Mouse (Mus musculus): ENCODE measurements around the gene A4galt.
"Not testable (repeated sequence)": the region's sequence is repeated elsewhere in the genome, so short reads cannot be mapped to it uniquely, and the experiment has no call there.

A4galt gene

GRCm38 (mm10) chr15:83268428-83268827 lies 16.9 kb upstream of the A4galt start:
- not testable (repeated sequence) for DNase-seq (ENCODE audit: low spot score in 2 of 2)

- no peak for DNase-seq (ENCODE audit: low spot score in 2 of 2)
Measured at GRCm38 (mm10) chr15:83265269-83265668, 13.7 kb upstream of the A4galt start.

DNA sequence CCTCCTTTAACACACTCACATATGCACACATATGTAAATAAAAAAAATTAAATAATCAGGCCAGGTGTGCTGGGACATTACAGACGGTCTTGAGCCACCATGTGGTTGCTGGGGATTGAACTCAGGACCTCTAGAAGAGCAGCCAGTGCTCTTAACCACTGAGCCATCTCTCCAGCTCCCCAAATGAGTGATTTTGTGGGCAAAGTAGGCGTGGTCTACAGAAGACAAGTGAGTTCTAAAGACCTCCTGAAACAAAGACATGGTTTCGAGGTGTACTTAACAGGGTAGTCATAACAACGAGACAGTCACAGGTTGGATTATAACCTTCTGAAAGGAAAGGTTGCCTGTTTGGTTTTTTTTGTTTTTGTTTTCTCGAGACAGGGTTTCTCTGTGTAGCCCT lies 11.8 kb upstream of the A4galt start:
- no peak for DNase-seq (ENCODE audit: low spot score in 2 of 2)

- no peak for DNase-seq (ENCODE audit: low spot score in 2 of 2)
Measured at GRCm38 (mm10) chr15:83257906-83258305, 6.3 kb upstream of the A4galt start.

DNA sequence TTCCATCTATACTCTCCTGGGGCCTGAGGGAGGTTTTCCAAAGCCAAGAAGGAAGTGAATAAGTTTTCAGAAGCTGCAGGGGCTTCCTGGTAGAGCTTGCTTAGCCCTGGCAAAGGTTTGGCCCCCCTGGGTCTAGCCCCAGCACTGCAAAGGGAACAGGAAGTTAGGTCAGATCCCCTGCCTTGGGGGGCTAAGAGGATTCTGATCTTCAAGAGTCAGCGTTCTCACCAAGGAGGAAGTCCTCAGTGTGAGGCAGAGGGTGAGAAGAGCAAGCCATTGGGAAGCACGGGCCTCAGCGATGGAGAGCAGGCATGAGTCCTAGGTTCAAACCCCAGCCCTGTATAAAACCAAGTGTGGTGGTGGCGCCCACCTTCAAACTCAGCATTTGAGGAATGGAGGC lies 4.9 kb upstream of the A4galt start:
- no peak for DNase-seq (ENCODE audit: low spot score in 2 of 2)

- DNase-seq (ENCODE audit: low spot score in 2 of 2) = no peak
Measured at GRCm38 (mm10) chr15:83255944-83256343, 4.4 kb upstream of the A4galt start.

DNA sequence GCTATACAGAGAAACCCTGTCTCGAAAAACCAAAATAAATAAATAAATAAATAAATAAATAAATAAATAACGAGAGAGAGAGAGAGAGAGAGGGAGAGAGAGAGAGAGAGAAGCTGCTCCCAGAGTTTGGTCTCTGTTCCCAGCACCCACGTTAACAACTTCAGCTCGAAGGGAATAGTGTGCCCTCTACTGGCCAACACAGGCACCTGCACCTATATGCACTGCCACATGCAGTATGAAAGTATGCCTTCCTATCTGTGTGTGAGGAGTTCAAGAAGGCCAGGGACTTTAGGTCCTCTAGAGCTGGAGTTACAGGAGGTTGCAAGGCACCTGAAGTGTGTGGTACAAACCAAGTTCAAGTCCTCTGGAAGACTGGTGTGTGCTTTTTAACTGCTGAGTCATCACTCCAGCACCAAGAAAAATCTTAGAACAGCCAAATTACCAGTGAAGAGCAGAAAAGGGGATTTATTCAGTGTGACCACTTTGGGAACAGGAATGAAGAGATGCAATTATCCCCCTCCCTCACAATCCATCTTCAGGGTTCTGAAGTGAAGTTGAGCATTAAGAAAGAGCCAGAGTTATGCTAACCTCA lies 3.7 kb upstream of the A4galt start:
- DNase-seq (ENCODE audit: low spot score in 2 of 2) = no peak

GRCm38 (mm10) chr15:83254372-83255070 lies 2.9 kb upstream of the A4galt start:
- DNase-seq (ENCODE audit: low spot score in 2 of 2) = no peak

DNA sequence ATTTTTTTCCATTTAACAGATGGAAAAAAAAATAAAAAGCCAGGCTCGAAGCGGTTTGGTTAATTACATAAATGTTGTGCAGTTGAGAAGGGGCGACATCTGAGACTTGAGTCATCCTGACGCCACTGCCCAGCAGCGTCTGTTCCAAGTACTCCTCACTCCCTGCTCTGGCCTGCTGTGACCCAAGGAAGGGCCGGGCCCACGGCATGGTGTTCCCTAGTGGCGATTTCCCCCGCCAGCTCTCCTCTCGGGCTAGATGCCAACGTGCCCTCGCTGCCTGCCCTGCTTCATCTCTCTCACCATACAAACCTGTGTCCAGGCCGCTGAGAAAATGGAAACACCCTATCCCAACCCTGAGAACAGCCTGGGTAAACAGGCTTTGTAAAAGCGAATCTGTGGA lies 486 bp upstream of the A4galt start:
- no peak for DNase-seq (ENCODE audit: low spot score in 2 of 2)

DNA sequence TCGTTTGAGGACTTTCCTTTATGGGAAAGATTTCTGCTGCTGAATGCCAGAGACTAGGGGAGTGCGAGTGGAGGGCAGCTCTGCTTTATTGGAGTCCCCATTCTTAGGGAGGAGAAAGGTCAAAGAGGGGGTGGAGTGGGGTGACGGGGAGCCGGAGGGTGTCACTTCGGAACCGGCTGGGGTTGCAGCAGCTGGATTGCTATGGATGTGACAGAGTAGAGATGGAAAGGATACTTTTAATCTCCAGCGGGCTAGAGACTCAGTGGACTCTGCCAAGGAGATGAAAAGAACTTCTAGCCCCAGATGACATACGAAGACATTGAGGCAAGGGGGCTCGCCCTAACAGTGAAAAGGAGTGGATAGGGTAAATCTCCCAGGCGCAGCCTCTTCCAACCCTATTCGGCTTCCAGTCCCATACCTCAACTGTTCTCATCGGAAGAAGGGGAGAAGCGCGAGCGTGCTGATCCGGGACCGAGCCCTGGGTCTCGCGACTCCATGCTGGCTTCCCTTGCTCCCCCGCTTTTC lies 861 bp downstream of the A4galt start:
- DNase-seq (ENCODE audit: low spot score in 2 of 2) = no peak

DNA sequence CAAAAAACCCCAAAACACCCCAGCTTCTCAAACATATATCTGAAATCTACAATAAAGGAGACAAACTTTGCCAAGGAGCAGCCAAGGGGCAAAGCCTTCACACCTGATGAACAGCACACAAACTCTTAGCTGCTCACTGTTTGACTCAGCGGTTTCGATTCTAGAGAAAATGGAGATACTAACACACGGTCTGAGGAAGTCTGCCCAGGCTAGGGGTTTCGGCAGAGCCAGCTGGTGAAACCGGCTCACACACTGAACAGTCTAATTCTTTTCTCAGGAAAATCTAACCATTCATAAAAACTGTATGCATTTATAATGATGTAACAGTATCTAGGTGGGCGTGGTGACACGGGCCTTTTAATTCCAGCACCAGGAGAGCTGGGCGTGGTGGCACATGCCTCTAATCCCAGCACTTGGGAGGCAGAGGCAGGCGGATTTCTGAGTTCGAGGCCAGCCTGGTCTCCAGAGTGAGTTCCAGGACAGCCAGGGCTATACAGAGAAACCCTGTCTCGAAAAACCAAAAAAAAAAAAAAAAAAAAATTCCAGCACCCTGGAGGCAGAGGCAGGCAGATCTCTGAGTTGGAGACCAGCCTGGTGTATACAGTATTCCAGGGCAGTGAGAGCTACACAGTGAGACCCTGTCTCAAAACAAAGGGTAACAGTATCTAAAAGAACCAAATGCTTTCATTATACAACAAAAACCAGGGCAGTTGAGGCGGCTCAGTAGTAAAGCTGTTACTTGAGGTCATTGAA lies 1.9 kb downstream of the A4galt start:
- no peak for DNase-seq (ENCODE audit: low spot score in 2 of 2)

GRCm38 (mm10) chr15:83248236-83248844 lies 3.2 kb downstream of the A4galt start:
- no peak for DNase-seq (ENCODE audit: low spot score in 2 of 2)

- DNase-seq (ENCODE audit: low spot score in 2 of 2) = no peak
Measured at GRCm38 (mm10) chr15:83244371-83244770, 7.2 kb downstream of the A4galt start.

DNA sequence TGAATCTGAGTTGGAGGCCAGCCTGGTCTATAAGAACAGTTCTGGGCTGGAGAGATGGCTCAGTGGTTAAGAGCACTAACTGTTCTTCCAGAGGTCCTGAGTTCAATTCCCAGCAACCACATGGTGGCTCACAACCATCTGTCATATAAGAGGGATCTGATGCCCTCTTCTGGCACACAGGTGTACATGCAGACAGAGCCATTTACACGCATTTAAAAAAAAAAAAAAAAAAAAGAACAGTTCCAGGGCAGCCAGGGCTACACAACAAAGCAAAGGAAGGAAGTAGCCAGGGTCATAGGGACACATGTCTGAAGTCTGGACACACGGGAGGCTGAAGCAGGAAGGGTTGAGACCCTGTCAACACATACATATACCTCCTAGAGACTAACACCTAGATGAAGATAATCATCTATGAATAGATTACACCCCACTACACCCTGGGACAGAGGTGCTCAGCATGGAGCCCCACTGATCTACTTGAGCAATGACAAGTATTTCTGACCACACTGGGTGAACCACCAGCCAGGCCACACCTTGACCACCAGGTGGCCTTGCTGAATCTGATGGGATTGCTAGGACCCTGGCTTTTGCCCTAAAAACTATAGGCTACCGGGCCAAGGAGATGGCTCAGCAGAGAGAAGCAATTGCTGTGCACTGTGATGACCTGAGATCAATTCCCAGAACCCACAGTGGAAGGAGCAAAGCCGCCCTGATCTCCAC lies 9.5 kb downstream of the A4galt start:
- no peak for DNase-seq (ENCODE audit: low spot score in 2 of 2)

GRCm38 (mm10) chr15:83241497-83241896 lies 10.1 kb downstream of the A4galt start:
- DNase-seq (ENCODE audit: low spot score in 2 of 2) = no peak

DNA sequence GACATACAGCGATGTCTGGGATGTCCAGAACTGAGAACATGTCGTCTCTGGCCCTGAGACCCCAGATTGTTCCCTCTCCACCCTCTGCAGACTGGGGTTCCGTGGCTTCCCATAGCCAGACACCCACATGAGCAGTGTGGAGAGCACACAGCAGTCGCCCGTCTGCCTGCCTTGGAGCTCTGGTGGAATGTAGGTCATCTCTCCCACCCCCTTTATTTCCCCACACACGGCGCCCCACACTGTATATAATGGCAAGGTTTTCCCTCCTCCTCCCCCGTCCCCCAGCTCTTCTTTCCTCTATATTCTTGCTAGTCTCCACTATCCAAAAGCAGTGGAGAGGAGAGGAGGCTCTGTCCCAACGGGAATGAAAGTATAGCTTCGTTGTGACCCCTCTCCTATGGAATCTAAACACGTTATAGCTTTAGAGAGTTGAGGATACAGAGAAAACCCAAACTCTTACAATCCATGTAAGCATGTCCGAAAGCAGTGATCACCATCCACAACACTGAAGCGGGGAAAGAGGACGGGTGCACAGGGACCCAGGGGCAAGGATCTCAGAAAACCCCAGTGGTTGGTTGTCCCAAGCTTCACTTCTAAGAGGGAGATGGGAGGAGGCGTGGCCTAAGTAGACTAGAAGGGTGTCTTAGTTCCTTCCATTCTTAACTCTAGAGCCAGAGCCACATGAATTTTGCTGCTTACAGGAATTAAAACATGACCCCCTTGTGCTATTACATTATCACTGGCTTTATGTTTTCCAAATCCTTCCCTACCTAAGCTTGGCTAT lies 13.9 kb downstream of the A4galt start:
- DNase-seq (ENCODE audit: low spot score in 2 of 2) = no peak

DNA sequence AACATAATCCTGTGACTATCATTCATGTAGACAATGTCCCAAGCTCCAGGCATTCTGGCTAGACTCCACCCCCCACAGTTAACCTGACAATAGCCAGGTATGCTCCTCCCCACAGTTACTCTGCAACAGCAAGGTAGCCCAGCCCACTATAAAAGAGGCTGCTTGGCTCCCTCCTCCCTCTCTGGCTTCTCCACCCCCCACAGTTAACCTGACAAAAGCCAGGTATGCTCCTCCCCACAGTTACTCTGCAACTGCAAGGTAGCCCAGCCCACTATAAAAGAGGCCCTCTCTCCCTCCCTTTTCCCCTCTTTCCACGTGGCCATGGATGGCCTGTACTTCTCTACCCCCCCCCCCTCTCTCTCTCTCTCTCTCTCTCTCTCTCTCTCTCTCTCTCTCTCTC lies 14.8 kb downstream of the A4galt start:
- no peak for DNase-seq (ENCODE audit: low spot score in 2 of 2)

GRCm38 (mm10) chr15:83233219-83233992 lies 18.2 kb downstream of the A4galt start:
- DNase-seq (ENCODE audit: low spot score in 2 of 2) = no peak

- no peak for DNase-seq (ENCODE audit: low spot score in 2 of 2)
Measured at GRCm38 (mm10) chr15:83227559-83227958, 24.0 kb downstream of the A4galt start.

DNA sequence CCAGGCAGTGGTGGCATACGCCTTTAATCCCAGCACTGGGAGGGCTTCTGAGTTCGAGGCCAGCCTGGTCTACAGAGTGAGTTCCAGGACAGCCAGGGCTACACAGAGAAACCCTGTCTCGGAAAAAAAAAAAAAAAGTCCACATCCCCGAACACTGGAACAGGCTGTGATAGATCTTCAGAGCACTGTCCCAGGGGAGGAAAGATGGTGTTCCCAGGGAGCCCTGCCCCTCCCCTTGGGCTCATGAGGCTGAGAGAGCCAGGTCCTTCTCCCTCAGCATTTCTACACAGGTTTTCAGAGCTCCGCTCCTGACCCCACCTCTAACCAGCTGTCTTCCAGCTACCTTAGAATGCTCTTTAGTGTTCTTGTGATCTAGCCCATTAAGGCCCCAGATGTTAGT lies 24.7 kb downstream of the A4galt start:
- no peak for DNase-seq (ENCODE audit: low spot score in 2 of 2)
